Mouse (Mus musculus) forebrain, postnatal 0 days (tissue): Measurements from ENCODE around the gene Ap5s1. TPM values are rescaled to one million over a fixed set of nuclear protein-coding genes. Genes with fewer than 3 reads are reported as not detected.

Experiments used
- ATAC-seq: fragments of 200-750 bp; cut with Nextera tagmentation; 2 replicates; pipeline ENCODE4 v1.8.0; 2017; ENCODE audit warnings: mild to moderate bottlenecking, moderate library complexity
- DNase-seq: peaks from one replicate; pipeline ENCODE4 v3.0.0-alpha.2; 2015
- H3K27ac ChIP-seq: fragments of 300-500 bp; sonication (generic); 2 replicates; pipeline ENCODE4 v1.5.1; 2014; ENCODE audit warnings: low read depth, mild to moderate bottlenecking, antibody characterized with exemption, low read length, moderate library complexity, mixed read lengths
- H3K27me3 ChIP-seq: fragments of 300-500 bp; sonication (generic); 2 replicates; pipeline ENCODE4 v1.6.1; 2014; ENCODE audit warnings: mild to moderate bottlenecking, low read length, mixed read lengths; ENCODE audit not compliant: insufficient read depth
- H3K36me3 ChIP-seq: fragments of 300-500 bp; sonication (generic); 2 replicates; pipeline ENCODE4 v1.6.1; 2014; ENCODE audit warnings: mild to moderate bottlenecking, moderate library complexity; ENCODE audit not compliant: insufficient read depth
- H3K4me1 ChIP-seq: fragments of 300-500 bp; sonication (generic); 2 replicates; pipeline ENCODE4 v1.6.1; 2014; ENCODE audit warnings: antibody characterized with exemption; ENCODE audit not compliant: insufficient read depth
- H3K4me2 ChIP-seq: fragments of 300-500 bp; sonication (generic); 2 replicates; pipeline ENCODE4 v1.6.1; 2014; ENCODE audit warnings: low read depth, mild to moderate bottlenecking, moderate library complexity
- H3K4me3 ChIP-seq: fragments of 300-500 bp; sonication (generic); 2 replicates; pipeline ENCODE4 v1.5.1; 2014; ENCODE audit warnings: low read depth, low read length, mixed read lengths
- H3K9ac ChIP-seq: fragments of 300-500 bp; sonication (generic); 2 replicates; pipeline ENCODE4 v1.6.1; 2014; ENCODE audit warnings: mild to moderate bottlenecking
- H3K9me3 ChIP-seq: fragments of 300-500 bp; sonication (generic); 2 replicates; pipeline ENCODE4 v1.6.1; 2016; ENCODE audit warnings: low read length
- CTCF ChIP-seq: sonication (generic); IDR thresholded peaks from 2 replicates; pipeline ENCODE4 v1.5.1; 2016; ENCODE audit warnings: antibody characterized with exemption, control low read depth, low read depth
- WGBS: fragments of 180-500 bp; shearing (Covaris S2); extraction: QIAGEN DNeasy Blood & Tissue Kit; methylation state at CpG from one replicate; pipeline ENCODE4 v1.1.7; 2014; 5-methylcytosine and 5-hydroxymethylcytosine counted together
- polyA plus RNA-seq: library from polyadenylated mRNA; unstranded; fragments of >200 nt; fragmentation: Nextera tagmentation; extraction: Ambion mirVana; gene quantifications from 2 replicates; pipeline ENCODE4 v1.2.1, GENCODE M21; 2015
- total RNA-seq: library from RNA; depleted of rRNA; stranded (reverse); fragments of >200 nt; gene quantifications from 2 replicates; pipeline ENCODE4 v1.2.3, GENCODE M21; 2014; rRNA removed

Gene Ap5s1
- total RNA-seq (37.4 and 40.7 TPM in 2 replicates), polyA plus RNA-seq (36.1 and 36.8 TPM in 2 replicates)

GRCm38 (mm10) chr2:131206778-131207177, at the start of gene Ap5s1:
TSS of gene Ap5s1 (plus strand) at chr2:131207078.
- ATAC-seq (no peak), DNase-seq (no peak)
- no peaks in the 10 kb centered on the region for H3K27me3 ChIP-seq
- H3K4me2 ChIP-seq = no peak within 1 kb of the TSS
- H3K27ac ChIP-seq = no peak within 1 kb of the TSS
- 0 out of 2 replicates have a peak, but pooled peaks cover 9% of the 10 kb centered on the region for H3K4me1 ChIP-seq
- TF ChIP-seq CTCF = no peak
- H3K36me3 ChIP-seq = no peaks in the 10 kb centered on the region
- H3K9ac ChIP-seq = no peak within 1 kb of the TSS
- 82% methylated on average over 4 of the region's 4 CpGs for WGBS
- H3K9me3 ChIP-seq = no peaks in the 10 kb centered on the region
- no peak within 1 kb of the TSS for H3K4me3 ChIP-seq

GRCm38 (mm10) chr2:131159491-131159910, 47.4 kb upstream of the Ap5s1 start:
- peaks cover 3% of the 10 kb centered on the region; the same call in 1 of the 2 replicates for H3K4me1 ChIP-seq
- no peaks in the 10 kb centered on the region for H3K27me3 ChIP-seq
- peaks cover 3% of the 10 kb centered on the region; the same call in 1 of the 2 replicates for H3K36me3 ChIP-seq
- no peaks in the 10 kb centered on the region for H3K9me3 ChIP-seq
- H3K4me3 ChIP-seq = peak overlapping the region; percentile 51
- 2% methylated on average over 18 of the region's 18 CpGs for WGBS
- ATAC-seq (peak; percentile 55), DNase-seq (no peak)
- TF ChIP-seq CTCF = no peak
- peak overlapping the region; percentile 81 for H3K4me2 ChIP-seq
- peak overlapping the region; percentile 62; the same call in 1 of the 2 replicates for H3K27ac ChIP-seq
- H3K9ac ChIP-seq = peak overlapping the region; percentile 56

GRCm38 (mm10) chr2:131159938-131160581, 46.8 kb upstream of the Ap5s1 start, which contains the start of gene 1700037H04Rik:
TSS of gene 1700037H04Rik (minus strand) at chr2:131160081.
- DNase-seq = peak; percentile 99
- under 1% methylated on average over 54 of the region's 54 CpGs for WGBS

GRCm38 (mm10) chr2:131160671-131161111, 46.2 kb upstream of the Ap5s1 start:
- TF ChIP-seq CTCF = peak; percentile 43; the same call in 1 of the 2 replicates

More at GRCm38 (mm10) chr2:131159938-131160581, 46.8 kb upstream of the Ap5s1 start, which contains the start of gene 1700037H04Rik:
- Histone ChIP-seq H3K9ac (peak within 1 kb of the TSS; percentile 72), H3K36me3 (0 out of 2 replicates have a peak, but pooled peaks cover 3% of the 10 kb centered on the region), H3K27ac (peak within 1 kb of the TSS; percentile 96), H3K9me3 (no peaks in the 10 kb centered on the region), H3K4me2 (peak within 1 kb of the TSS; percentile 81), H3K4me1 (peaks cover 3% of the 10 kb centered on the region; the same call in 1 of the 2 replicates), H3K27me3 (no peaks in the 10 kb centered on the region), H3K4me3 (peak within 1 kb of the TSS; percentile 51)
- no peak for TF ChIP-seq CTCF
- ATAC-seq = peak; percentile 98

GRCm38 (mm10) chr2:131163924-131164323, 43.0 kb upstream of the Ap5s1 start:
- H3K36me3 ChIP-seq = no peaks in the 10 kb centered on the region
- no peaks in the 10 kb centered on the region for H3K9me3 ChIP-seq
- no peak overlapping the region for H3K4me3 ChIP-seq
- ATAC-seq = no peak
- DNase-seq = no peak
- no peaks in the 10 kb centered on the region for H3K27me3 ChIP-seq
- peaks cover 2% of the 10 kb centered on the region; the same call in 1 of the 2 replicates for H3K4me1 ChIP-seq
- 87% methylated on average over 7 of the region's 7 CpGs for WGBS
- no peak overlapping the region for H3K9ac ChIP-seq
- no peak overlapping the region for H3K4me2 ChIP-seq
- no peak for TF ChIP-seq CTCF
- no peak overlapping the region for H3K27ac ChIP-seq

More at GRCm38 (mm10) chr2:131160671-131161111, 46.2 kb upstream of the Ap5s1 start:
- peak overlapping the region; percentile 96 for H3K27ac ChIP-seq
- DNase-seq (no peak), ATAC-seq (no peak; the same call in 1 of the 2 replicates)
- H3K4me3 ChIP-seq = peak overlapping the region; percentile 51
- H3K9me3 ChIP-seq = no peaks in the 10 kb centered on the region
- H3K27me3 ChIP-seq = no peaks in the 10 kb centered on the region
- WGBS = under 1% methylated on average over 17 of the region's 17 CpGs
- H3K36me3 ChIP-seq = no peaks in the 10 kb centered on the region
- peak overlapping the region; percentile 72 for H3K9ac ChIP-seq
- H3K4me2 ChIP-seq = peak overlapping the region; percentile 81
- peaks cover 3% of the 10 kb centered on the region; the same call in 1 of the 2 replicates for H3K4me1 ChIP-seq

GRCm38 (mm10) chr2:131166172-131166571, 40.7 kb upstream of the Ap5s1 start:
- Histone ChIP-seq H3K9me3 (no peaks in the 10 kb centered on the region), H3K4me3 (no peak overlapping the region), H3K9ac (no peak overlapping the region), H3K4me2 (no peak overlapping the region), H3K27ac (no peak overlapping the region), H3K36me3 (no peaks in the 10 kb centered on the region), H3K4me1 (0 out of 2 replicates have a peak, but pooled peaks cover 2% of the 10 kb centered on the region), H3K27me3 (no peaks in the 10 kb centered on the region)
- whole genome bisulfite sequencing = 85% methylated on average over 2 of the region's 2 CpGs
- ATAC-seq = no peak
- no peak for TF ChIP-seq CTCF
- DNase-seq = no peak

- H3K9me3 ChIP-seq = no peaks in the 10 kb centered on the region
- no peak for TF ChIP-seq CTCF
- no peak overlapping the region for H3K4me3 ChIP-seq
- H3K9ac ChIP-seq = no peak overlapping the region
- 0 out of 2 replicates have a peak, but pooled peaks cover 2% of the 10 kb centered on the region for H3K4me1 ChIP-seq
- WGBS = 89% methylated on average over 6 of the region's 6 CpGs
- no peak overlapping the region for H3K27ac ChIP-seq
- no peak overlapping the region for H3K4me2 ChIP-seq
- DNase-seq = no peak
- no peak for ATAC-seq
- H3K36me3 ChIP-seq = 0 out of 2 replicates have a peak, but pooled peaks cover 14% of the 10 kb centered on the region
- no peaks in the 10 kb centered on the region for H3K27me3 ChIP-seq
Observed at GRCm38 (mm10) chr2:131167984-131168383, 38.9 kb upstream of the Ap5s1 start.
